Mouse (Mus musculus) testis, postnatal 14 days (tissue): ENCODE measurements around the gene Igfbp5.

Experiments
- DNase-seq: peaks from one replicate; pipeline ENCODE4 v3.0.0; 2021; ENCODE audit warnings: low spot score

The Igfbp5 gene

GRCm38 (mm10) chr1:72868429-72869215 is 6.1 kb downstream of the Igfbp5 start:
- DNase-seq = no peak

GRCm38 (mm10) chr1:72867346-72867745 is 7.3 kb downstream of the Igfbp5 start:
- no peak for DNase-seq

- no peak for DNase-seq
These were observed 8.3 kb downstream of the Igfbp5 start for GRCm38 (mm10) chr1:72866417-72866816.

- DNase-seq = peak; percentile 45
These were observed 8.8 kb downstream of the Igfbp5 start for GRCm38 (mm10) chr1:72865900-72866299.

- DNase-seq = no peak
These were observed 10.4 kb downstream of the Igfbp5 start for GRCm38 (mm10) chr1:72864272-72864671.

GRCm38 (mm10) chr1:72863692-72864091 is 11.0 kb downstream of the Igfbp5 start:
- no peak for DNase-seq

- no peak for DNase-seq
These were observed 12.4 kb downstream of the Igfbp5 start for GRCm38 (mm10) chr1:72862248-72862647.

- DNase-seq = no peak
These were observed 13.0 kb downstream of the Igfbp5 start for GRCm38 (mm10) chr1:72861702-72862101.

- no peak for DNase-seq
These were observed 14.2 kb downstream of the Igfbp5 start for GRCm38 (mm10) chr1:72860502-72860901.

- no peak for DNase-seq
These were observed 14.7 kb downstream of the Igfbp5 start for GRCm38 (mm10) chr1:72859963-72860362.

GRCm38 (mm10) chr1:72858874-72859273 is 15.8 kb downstream of the Igfbp5 start:
- DNase-seq = no peak

GRCm38 (mm10) chr1:72858286-72858685 is 16.4 kb downstream of the Igfbp5 start:
- DNase-seq = no peak

- no peak for DNase-seq
These were observed 17.1 kb downstream of the Igfbp5 start for GRCm38 (mm10) chr1:72857631-72858030.

- DNase-seq = no peak
These were observed 17.5 kb downstream of the Igfbp5 start for GRCm38 (mm10) chr1:72857142-72857541.

- DNase-seq = no peak
These were observed 18.3 kb downstream of the Igfbp5 start for GRCm38 (mm10) chr1:72856209-72856909.

GRCm38 (mm10) chr1:72855729-72856128 is 19.0 kb downstream of the Igfbp5 start:
- DNase-seq = no peak

GRCm38 (mm10) chr1:72854337-72855237 is 20.1 kb downstream of the Igfbp5 start:
- no peak for DNase-seq

- DNase-seq = no peak
These were observed 20.9 kb downstream of the Igfbp5 start for GRCm38 (mm10) chr1:72853759-72854158.

GRCm38 (mm10) chr1:72849037-72849436 is 25.6 kb downstream of the Igfbp5 start:
- no peak for DNase-seq

- no peak for DNase-seq
These were observed 26.8 kb downstream of the Igfbp5 start for GRCm38 (mm10) chr1:72847849-72848380.

- no peak for DNase-seq
These were observed 30.0 kb downstream of the Igfbp5 start for GRCm38 (mm10) chr1:72844675-72845074.
